Mouse (Mus musculus): ENCODE data around the gene Irgc1.
"Not testable (repeated sequence)": the region's sequence is repeated elsewhere in the genome, so short reads cannot be mapped to it uniquely, and the experiment has no call there.

Gene Irgc1

DNA sequence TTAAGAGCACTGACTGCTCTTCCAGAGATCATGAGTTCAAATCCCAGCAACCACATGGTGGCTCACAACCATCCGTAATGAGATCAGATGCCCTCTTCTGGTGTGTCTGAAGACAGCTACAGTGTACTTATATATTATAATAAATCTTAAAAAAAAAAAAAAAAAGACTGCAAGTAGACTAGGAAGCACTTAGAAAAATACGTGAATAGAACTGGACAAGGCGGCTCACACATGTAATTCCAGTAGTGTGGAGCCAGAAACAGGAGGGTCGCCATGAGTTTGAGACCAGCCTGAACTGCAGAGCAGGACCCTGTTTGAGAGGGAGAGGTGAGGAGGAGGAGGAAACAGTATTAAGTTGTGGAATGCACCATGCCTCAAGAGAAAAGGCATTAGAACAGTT lies 51.6 kb downstream of the Irgc1 start:
- in situ Hi-C loops (cut with MboI, MseI): not testable (repeated sequence)

DNA sequence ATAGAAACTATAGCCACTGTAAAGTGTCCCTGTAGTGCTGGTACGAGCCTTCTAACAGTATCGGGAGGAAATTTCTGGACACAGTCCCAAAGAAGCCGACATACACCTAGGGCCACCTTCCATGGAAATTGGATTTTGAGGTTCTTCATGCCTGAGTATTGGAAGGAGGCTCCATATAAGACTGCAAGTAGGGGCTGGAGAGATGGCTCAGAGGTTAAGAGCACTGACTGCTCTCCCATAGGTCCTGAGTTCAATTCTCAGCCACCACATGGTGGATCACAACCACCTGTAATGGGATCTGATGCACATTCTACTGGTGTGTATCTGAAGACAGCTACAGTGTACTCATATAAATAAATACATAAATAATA lies 52.0 kb downstream of the Irgc1 start:
- in situ Hi-C loops (cut with MboI, MseI): no loop called here

DNA sequence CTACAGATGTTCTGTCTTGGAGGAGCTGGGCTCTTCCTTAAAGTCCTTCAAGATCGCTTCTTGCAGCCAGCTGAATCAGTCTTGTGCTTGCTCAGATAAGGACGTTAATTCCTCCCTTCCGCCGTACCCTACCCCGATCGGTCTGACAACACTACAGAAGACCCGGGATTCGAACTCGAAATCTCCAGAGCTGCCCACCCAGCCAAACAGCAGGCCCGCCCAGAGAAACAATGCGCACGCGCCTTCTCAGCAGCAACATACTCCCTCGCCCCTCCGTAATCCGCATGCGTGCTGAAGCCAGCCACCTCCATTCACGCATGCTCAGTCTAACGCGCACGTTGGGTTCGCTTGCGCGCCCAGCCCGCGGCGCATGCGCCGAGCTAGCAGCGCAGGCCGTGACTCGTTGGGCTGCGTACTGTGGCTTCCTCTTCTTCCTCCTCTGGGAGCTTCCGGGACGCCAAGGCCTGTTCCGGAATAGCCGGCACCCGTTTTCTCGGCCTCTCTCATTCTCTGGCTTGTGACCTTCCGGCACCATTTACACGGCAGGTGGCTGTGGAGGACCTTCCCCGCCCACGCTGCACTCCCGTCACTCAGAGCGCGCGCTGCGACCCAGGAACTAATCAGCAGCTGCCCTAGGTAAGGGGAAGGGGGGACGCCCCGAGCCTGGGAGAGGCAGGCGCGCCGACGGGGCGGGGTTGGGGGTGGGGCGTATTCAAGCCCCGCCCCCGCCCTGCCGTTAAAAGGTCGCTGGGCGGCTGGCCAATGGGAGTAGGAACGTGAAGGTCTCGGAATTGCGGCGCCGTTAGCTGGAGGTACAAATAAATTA lies 52.6 kb downstream of the Irgc1 start, which contains the start of gene Smg9:
Smg9 (plus strand) TSS at position 364 of the 826 bp plus-strand sequence.
- in situ Hi-C loops (cut with MboI, MseI): no loop called here

DNA sequence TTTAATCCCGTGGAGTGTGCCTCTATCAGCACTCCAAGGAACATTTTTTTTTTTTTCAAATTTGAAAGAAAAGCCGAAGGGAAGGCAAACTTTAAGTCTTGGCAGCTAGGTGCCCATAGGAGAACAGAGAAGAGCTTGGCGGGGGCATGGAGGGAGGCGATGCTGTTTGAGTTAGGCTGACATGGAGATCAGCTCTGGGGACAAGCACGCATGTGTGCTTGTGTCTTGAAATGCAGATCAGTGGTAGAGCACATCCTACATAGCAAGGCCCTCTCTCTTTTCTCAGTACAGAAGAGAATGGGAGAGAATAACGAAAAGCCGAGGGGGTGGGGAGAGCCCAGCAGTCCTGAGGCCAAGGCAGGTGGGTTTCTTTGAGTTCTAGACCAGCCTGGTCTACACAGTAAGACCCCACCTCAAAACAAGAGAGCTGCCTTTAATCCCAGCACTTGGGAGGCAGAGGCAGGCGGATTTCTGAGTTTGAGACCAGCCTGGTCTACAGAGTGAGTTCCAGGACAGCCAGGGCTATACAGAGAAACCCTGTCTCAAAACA lies 53.7 kb downstream of the Irgc1 start:
- in situ Hi-C loops (cut with MboI, MseI): no loop called here

DNA sequence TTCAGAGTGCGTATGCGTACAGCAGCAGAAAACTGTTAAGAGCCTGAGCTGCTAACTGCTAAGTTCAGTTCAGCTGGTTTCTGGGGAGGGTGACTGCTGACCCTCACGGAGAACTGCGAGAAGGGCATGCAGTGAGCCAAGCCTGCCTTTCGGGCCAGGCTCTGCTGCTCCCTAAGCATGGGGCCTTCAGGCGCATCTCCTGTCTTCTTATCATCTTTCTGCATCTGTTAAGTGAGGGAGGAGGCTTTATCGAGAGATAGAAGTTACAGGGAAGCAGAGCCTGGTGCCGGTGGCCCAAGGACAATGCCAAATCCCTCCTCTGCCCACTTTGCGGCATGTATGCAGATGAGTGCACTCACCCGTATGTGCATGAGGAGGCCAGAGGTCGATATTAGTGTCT lies 55.3 kb downstream of the Irgc1 start:
- in situ Hi-C loops (cut with MboI, MseI): no loop called here

DNA sequence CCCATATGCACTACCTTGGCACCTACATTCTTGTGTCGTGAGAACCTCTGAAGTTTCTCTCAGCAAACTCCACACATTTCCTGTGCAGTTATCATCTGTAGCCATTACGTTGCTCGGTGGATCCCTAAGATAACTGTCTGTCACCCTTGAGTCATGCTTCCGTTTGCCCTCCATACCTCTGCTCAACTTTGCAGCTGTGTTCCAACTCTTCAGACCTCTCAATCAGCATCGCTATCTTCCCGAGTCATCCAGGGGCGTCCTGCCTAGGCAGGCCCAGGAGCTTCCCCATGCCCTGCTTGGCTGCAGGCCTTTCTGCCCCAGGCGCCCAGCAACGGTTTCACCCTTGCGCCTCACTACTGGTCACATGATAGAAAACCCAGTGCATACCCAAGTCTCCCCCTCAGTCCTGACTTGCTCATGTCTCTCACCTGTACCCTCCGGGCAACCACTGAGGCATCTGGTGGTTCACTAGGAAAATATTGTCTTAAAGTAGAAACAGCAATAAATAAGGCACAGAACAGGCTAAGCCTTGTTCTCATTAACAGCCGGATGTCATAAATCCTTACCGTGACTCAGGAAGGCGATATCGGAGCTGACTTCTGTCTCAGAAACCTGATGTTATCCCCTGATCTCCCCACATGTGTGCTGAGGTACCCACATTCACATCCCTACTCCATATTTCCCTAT lies 57.5 kb downstream of the Irgc1 start:
- in situ Hi-C loops (cut with MboI, MseI): no loop called here

DNA sequence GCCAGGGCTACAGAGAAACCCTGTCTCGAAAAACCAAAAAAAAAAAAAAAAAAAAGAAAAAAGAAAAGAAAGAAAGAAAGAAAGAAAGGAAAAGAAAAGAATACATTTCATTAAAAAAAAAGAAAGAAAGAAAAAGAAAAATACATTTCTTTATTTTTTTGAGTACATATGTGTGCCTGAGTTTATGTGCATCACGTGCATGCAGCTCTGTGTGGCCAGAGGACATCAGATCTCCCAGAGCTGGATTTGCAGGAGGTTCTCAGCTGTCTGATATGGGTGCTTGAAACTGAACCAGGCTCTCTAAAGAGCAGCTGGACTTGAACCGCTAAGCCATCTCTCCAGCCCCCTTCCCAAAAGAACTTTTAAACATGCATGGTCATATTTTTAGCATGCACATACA lies 58.0 kb downstream of the Irgc1 start:
- in situ Hi-C loops (cut with MboI, MseI): no loop called here

DNA sequence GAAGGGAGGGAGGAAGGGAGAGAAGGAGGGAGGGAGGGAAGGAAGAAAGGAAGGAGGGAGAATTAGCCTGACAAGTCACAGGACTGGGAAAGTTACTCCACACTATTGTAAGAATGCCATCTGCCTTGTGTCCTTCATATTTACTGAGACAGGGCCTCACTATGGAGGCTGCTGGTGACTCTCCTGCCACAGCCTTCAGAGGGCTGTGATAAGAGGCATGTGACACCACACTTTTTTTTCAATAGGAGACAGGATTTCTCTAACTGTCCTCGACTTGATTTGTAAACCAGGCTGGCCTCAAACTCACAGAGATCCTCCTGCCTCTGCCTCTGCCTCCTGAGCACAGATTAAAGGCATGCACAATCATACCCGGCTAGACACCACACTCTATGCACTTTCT lies 60.4 kb downstream of the Irgc1 start:
- in situ Hi-C loops (cut with MboI, MseI): no loop called here

DNA sequence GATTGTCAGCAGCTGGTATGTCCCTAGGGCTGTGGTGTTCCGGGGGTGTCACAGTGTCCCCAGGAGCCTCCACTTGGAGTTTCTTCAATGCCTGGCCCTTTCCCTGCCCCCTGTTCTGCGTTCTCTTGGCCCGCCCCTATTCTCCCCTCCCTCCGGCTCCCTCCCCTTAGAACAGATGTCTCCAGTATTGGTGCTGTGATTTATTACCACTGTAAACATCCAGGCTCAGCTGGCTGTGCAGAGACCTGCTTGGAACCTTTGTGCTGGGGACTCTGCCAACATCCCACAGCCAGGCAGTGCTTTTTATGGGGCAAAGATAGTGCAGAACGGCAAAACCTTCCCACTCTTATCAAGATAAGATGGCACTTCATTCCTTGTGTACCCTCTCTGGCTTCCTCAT lies 61.0 kb downstream of the Irgc1 start:
- in situ Hi-C loops (cut with MboI, MseI): no loop called here

DNA sequence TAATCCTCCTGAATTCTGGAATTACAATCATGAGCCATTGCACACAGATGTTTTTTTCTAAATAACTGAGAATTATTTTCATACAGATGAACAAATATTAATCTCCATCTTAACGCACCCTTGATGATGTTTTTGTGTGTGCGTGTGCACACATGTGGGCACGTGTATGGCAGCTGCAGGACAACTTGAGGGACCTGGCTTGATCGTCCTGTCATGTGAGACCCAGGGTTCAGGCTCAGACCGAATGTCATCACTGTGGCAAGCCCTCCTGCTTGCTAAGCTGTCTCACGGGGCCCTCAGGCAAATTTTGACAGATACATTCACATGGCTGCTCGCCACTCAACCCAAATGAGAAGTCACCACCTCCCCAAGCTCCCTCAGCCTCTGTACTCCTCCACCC lies 61.6 kb downstream of the Irgc1 start:
- in situ Hi-C loops (cut with MboI, MseI): no loop called here

DNA sequence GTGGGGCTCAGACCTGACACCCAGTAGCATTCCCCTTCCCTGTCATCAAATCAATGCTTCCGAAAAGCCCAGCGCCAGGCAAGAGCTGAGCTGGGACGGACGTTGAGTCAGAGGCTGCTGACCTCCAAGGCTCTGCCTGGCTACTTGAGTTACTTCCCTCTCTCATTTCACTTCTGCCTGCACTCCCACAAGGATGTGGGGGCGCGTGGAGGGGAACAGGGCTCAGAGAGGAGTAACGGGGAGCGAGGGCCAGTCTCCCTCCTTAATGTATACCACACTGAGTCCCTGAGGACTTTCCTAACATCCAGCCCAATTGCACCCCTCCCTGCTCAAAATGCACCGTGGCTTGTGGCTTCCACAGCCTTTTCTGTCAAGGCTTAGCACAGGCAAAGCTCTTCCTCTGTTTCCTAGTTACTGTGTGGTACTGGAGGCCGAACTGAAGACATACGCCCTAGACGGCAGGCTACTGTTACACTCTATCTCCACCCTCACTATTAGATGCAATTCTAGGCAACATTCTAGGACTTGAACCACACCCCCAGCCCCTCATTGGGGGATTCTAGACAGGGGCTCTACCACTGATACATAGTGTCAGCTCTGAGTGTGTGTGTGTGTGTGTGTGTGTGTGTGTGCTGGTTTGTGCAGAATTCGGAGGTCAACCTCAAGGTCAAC lies 62.4 kb downstream of the Irgc1 start:
- in situ Hi-C loops (cut with MboI, MseI): loop anchor here (10.0 kb wide), 2 partner anchors 1005 to 1295 kb away; partner anchors contain the start of genes B9d2, Lipe and Tgfb1

DNA sequence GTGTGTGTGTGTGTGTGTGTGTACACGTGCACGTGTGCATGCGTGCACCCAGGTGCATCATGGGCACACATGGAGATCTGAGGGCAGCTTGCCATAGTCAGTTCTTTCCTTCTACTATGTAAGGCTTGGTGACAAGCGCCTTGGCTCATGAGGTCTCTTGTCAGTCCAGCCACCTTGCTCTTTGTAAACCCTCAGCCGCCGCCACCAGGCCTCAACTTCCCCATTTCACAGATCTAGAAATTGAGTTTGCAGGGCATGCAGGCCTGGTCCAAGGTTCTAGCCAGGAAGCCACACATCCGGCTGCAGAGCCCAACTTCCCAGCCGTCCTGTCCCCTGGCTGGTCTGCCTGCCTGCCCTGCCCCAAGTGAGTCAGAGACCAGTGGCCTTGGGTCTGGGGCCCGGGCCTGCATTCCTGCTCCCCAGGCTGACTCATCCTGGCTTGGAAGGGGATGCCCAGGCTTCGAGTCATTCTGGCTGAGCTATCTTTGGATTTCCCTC lies 65.0 kb downstream of the Irgc1 start:
- in situ Hi-C loops (cut with MboI, MseI): loop anchor here (10.0 kb wide), 2 partner anchors 1008 to 1298 kb away; partner anchors contain the start of genes B9d2, Lipe and Tgfb1

DNA sequence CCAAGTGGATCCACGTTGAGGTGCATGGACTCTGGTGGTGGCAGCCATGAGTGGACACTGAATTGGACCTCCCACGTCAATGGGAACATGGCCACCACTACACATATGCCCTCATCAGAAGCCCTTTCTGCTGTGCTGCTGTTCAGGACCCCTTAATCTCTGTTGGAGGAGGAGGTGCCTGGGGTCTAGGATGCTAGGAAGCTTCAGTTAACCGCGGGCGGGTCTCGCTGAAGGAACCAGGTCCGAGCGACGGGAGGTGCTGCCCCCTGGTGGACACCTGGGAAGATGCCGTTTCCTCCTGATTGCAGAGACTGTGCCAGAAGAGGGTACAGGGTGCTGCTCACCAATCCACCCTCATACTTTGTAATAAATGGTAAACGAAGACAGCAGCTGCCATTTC lies 67.3 kb downstream of the Irgc1 start:
- in situ Hi-C loops (cut with MboI, MseI): loop anchor here (10.0 kb wide), 2 partner anchors 1010 to 1300 kb away; partner anchors contain the start of genes B9d2, Lipe and Tgfb1

DNA sequence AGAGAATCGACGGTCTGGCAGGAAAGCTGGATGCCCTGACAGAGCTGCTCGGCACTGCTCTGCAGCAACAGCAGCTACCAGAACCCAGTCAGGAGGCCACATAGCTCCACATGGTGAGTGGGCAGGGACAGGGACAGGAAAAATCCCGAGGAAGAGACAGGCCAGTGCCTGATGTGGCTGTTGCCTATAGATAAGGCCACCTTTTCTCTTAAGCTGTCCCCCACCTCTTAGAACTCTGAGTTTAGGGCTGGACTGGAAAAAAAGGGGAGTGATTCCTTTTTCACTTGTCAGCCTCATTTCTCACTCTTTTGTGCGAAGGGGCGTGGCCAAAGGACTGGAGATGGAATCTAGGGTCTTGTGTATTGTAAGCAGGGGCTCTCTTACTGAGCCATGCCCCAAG lies 68.0 kb downstream of the Irgc1 start:
- in situ Hi-C loops (cut with MboI, MseI): loop anchor here (10.0 kb wide), 2 partner anchors 1011 to 1301 kb away; partner anchors contain the start of genes B9d2, Lipe and Tgfb1

DNA sequence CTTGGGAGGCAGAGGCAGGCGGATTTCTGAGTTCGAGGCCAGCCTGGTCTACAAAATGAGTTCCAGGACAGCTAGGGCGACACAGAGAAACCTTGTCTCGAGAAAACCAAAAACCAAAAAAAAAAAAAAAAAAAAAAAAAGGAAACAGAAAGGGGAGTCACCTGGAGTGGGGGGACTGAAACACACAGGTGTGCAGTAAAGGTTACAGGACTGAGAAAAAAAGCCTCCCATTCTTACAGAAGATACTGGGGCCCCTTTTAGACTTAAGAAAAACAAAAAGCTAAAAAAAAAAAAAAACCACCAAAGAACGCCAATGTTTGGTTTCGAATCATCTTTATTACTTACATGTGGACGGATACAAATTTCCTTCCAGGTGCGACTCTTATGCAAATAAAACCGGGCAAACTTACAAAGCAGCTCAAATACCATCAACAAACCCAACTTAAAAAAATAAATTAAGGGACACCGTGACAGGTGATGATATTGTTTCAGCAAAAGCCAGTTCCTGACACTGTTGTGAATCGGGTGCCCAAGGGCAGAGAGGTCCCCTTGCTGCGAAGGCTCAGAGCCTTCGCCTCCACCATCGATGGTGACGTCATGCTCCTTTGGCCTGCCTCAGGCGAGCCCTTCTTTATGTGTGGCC lies 69.2 kb downstream of the Irgc1 start:
- in situ Hi-C loops (cut with MboI, MseI): loop anchor here (10.0 kb wide), 2 partner anchors 1012 to 1302 kb away; partner anchors contain the start of genes B9d2, Lipe and Tgfb1
